Mouse (Mus musculus): ENCODE measurements around the gene Trim63. TPM values are rescaled to one million over a fixed set of nuclear protein-coding genes. Genes with fewer than 3 reads are reported as not detected.

The Trim63 gene
- total and polyA plus RNA-seq, 3 experiments: 0.25 to 0.49 TPM; not detected in 1

DNA sequence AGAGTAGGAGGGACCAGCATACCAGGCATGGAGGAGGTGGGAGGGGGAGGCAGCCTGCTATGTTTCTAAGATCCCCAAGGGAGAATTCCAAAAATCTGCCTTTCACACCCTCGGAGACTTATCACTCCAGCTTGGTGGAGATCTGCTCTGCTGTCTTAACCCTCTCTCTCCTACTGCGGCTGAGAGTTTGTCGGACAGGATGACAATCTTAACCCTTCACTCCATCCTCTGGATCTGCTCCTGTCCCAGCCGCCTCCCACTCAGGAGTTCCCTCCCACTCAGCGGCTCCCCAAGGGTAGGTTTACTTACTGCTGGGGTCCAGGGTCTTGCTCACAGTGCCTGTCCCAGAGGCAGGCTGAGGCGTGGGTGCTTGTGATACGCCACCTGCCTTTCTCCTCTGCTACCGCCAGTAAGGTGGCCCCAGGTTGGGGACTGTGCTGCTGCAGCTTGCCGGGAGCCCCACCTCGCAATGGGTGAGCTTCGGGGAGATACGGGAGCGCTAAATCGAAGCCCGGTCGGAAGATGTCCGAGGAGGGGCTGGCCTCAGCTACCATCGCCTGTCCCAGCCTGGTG lies 55.8 kb downstream of the Trim63 start:
- TF ChIP-seq ETS1 (conservative IDR thresholded peaks at IDR 0.05; ENCODE audit: low read depth, low read length) (no peak), ELF1 (IDR thresholded peaks at IDR 0.05; ENCODE audit: low read depth, low read length) (no peak), ZKSCAN1 (IDR thresholded peaks at IDR 0.05; ENCODE audit: borderline replicate concordance, low read depth, low read length) (no peak), NRF1 (IDR thresholded peaks at IDR 0.05; ENCODE audit: low read depth, low read length) (no peak), NELFE (IDR thresholded peaks at IDR 0.05; ENCODE audit: low read depth, low read length) (no peak), POLR2AphosphoS2 (IDR thresholded peaks at IDR 0.05; ENCODE audit: low read depth, low read length) (no peak), KAT2A (IDR thresholded peaks at IDR 0.05; ENCODE audit: insufficient replicate concordance, low read length) (no peak), ZC3H11A (IDR thresholded peaks at IDR 0.05; ENCODE audit: low read depth, low read length) (no peak), HCFC1 (IDR thresholded peaks at IDR 0.05; ENCODE audit: low read depth, low read length) (no peak)
- dilution Hi-C loops (cut with MboI; ENCODE audit: extremely low pct_ligation_motif_present, extremely low pct_unique_long_range_greater_than_20kb, low sequenced_read_pairs): no loop called here

DNA sequence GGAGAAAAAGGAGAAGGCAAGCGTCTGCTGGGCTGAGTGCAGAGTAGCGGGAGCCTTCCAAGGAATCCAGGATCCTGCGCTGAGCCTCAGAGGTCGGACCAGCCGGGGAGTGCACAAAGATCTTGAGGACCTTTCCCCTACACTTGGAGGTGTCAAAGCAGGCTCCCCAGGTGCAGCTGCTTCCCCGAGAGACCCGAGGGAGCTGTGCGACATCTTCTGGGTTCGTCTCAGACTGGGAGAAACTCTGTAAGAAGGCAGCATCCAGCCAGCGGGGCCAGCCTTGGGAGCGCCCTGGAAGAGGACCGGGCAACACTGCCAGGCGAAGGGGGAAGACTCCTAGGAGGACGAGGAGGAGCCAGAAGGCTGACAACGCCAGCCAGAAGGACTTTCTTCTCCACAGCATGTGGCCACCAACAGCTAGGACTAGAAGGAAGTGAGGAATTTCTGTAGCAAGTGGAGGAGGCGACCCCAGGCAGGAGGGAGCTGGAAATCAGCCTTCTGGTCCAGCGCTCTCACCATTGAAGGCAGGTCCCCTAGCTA lies 56.5 kb downstream of the Trim63 start:
- Histone ChIP-seq H3K9me3 (replicated peaks; ENCODE audit: low read length) (no peaks in the 10 kb centered on the region), H3K27me3 (replicated peaks) (peaks cover 14% of the 10 kb centered on the region), H3K36me3 (replicated peaks in 1 of 2; ENCODE audit: control insufficient read depth in 1 of 2, insufficient read depth in 1 of 2, low read length in 1 of 2) (peaks cover 0 to 2% of the 10 kb centered on the region in 2 experiments), H3K9ac (ENCODE audit: insufficient read depth, low read depth) (peak overlapping the region; percentile 47), H3K4me1 (ENCODE audit: control insufficient read depth in 1 of 2, insufficient read depth in 2 of 2) (peaks cover 5 to 18% of the 10 kb centered on the region in 2 experiments; a peak in 2 of 4 replicates), H3K4me3 (replicated peaks in 1 of 3; ENCODE audit: low read depth in 2 of 3, low read length in 2 of 3, poor library complexity in 1 of 3) (peak overlapping the region; percentile 64 to 75 (median 69)), H3K79me2 (replicated peaks; ENCODE audit: control insufficient read depth, extremely low read depth, insufficient read depth, poor library complexity, severe bottlenecking) (no peaks in the 10 kb centered on the region), H3K4me2 (ENCODE audit: insufficient read depth, low read depth, poor library complexity, severe bottlenecking) (peak overlapping the region; percentile 73), H3K27ac (ENCODE audit: insufficient read depth, low read depth) (no peak overlapping the region)
- dilution Hi-C loops (cut with MboI; ENCODE audit: extremely low pct_ligation_motif_present, extremely low pct_unique_long_range_greater_than_20kb, low sequenced_read_pairs) (no loop called here), in situ Hi-C loops (cut with MboI; ENCODE audit: low pct_ligation_motif_present, low pct_unique_long_range_greater_than_20kb, low sequenced_read_pairs) (no loop called here)
- no peak for TF ChIP-seq IRF4 (IDR thresholded peaks at IDR 0.05; ENCODE audit: low read depth, low read length)
- no peak for DNase-seq (ENCODE audit: extremely low read depth)

More for the DNA sequence above, 55.8 kb downstream of the Trim63 start:
- in situ Hi-C loops (cut with MboI; ENCODE audit: low pct_ligation_motif_present, low pct_unique_long_range_greater_than_20kb, low sequenced_read_pairs): no loop called here
- Histone ChIP-seq H3K4me1 (ENCODE audit: control insufficient read depth in 1 of 2, insufficient read depth in 2 of 2) (peaks cover 5 to 18% of the 10 kb centered on the region in 2 experiments; a peak in 2 of 4 replicates), H3K9ac (ENCODE audit: insufficient read depth, low read depth) (no peak overlapping the region), H3K27me3 (replicated peaks) (peaks cover 14% of the 10 kb centered on the region), H3K36me3 (replicated peaks in 1 of 2; ENCODE audit: control insufficient read depth in 1 of 2, insufficient read depth in 1 of 2, low read length in 1 of 2) (peaks cover 0 to 2% of the 10 kb centered on the region in 2 experiments), H3K4me3 (replicated peaks in 1 of 3; ENCODE audit: low read depth in 2 of 3, low read length in 2 of 3, poor library complexity in 1 of 3) (peak overlapping the region in 1 of 3 experiments; percentile 18), H3K4me2 (ENCODE audit: insufficient read depth, low read depth, poor library complexity, severe bottlenecking) (peak overlapping the region; percentile 73; the same call in 1 of the 2 replicates), H3K27ac (ENCODE audit: insufficient read depth, low read depth) (no peak overlapping the region), H3K9me3 (replicated peaks; ENCODE audit: low read length) (no peaks in the 10 kb centered on the region), H3K79me2 (replicated peaks; ENCODE audit: control insufficient read depth, extremely low read depth, insufficient read depth, poor library complexity, severe bottlenecking) (no peaks in the 10 kb centered on the region)
- no peak for DNase-seq (ENCODE audit: extremely low read depth)

DNA sequence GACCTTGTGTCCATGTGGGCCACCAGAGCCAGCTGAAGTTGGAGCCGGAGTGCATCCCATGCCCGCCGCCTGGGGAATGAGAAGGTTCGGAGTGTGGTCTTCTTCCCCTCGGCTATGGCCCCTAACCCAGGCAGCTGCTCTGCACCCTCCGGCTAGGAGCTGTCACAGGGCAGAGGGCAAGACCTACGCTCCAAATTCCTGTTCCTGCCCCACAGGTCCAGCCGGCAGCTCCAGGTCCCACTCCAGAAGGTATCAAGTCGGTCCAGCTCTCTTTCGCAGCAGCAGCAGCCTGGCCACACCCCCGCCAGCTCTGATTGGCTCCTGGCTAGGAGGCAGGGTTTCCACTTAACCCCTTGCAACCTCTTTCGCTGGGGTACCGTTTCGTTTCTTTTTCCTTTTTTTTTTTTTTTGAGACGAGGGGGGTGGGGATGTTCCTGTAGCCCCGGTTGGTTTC lies 57.4 kb downstream of the Trim63 start:
- Histone ChIP-seq H3K27ac (ENCODE audit: insufficient read depth, low read depth) (no peak overlapping the region), H3K36me3 (replicated peaks in 1 of 2; ENCODE audit: control insufficient read depth in 1 of 2, insufficient read depth in 1 of 2, low read length in 1 of 2) (peaks cover 0 to 2% of the 10 kb centered on the region in 2 experiments), H3K27me3 (replicated peaks) (peaks cover 14% of the 10 kb centered on the region), H3K4me3 (replicated peaks in 1 of 3; ENCODE audit: low read depth in 2 of 3, low read length in 2 of 3, poor library complexity in 1 of 3) (peak overlapping the region; percentile 64 to 75 (median 69)), H3K9ac (ENCODE audit: insufficient read depth, low read depth) (peak overlapping the region; percentile 47), H3K4me2 (ENCODE audit: insufficient read depth, low read depth, poor library complexity, severe bottlenecking) (peak overlapping the region; percentile 73), H3K9me3 (replicated peaks; ENCODE audit: low read length) (no peaks in the 10 kb centered on the region), H3K4me1 (ENCODE audit: control insufficient read depth in 1 of 2, insufficient read depth in 2 of 2) (peaks cover 5 to 18% of the 10 kb centered on the region in 2 experiments; a peak in 2 of 4 replicates), H3K79me2 (replicated peaks; ENCODE audit: control insufficient read depth, extremely low read depth, insufficient read depth, poor library complexity, severe bottlenecking) (no peaks in the 10 kb centered on the region)
- TF ChIP-seq ZNF384 (IDR thresholded peaks at IDR 0.05; ENCODE audit: low read depth, low read length) (peak; percentile 89), ZMIZ1 (IDR thresholded peaks at IDR 0.05; ENCODE audit: low read depth, low read length) (peak; percentile 31; the same call in 1 of the 2 replicates), POLR2A (IDR thresholded peaks at IDR 0.05; ENCODE audit: low read depth, low read length) (peak; percentile 44; the same call in 1 of the 2 replicates), NELFE (IDR thresholded peaks at IDR 0.05; ENCODE audit: low read depth, low read length) (peak; percentile 44; the same call in 1 of the 2 replicates), TCF12 (IDR thresholded peaks at IDR 0.05; ENCODE audit: low read depth, low read length) (peak; percentile 39; the same call in 1 of the 2 replicates), MAFK (IDR thresholded peaks at IDR 0.05; ENCODE audit: insufficient replicate concordance, low read length) (no peak)
- in situ Hi-C loops (cut with MboI; ENCODE audit: low pct_ligation_motif_present, low pct_unique_long_range_greater_than_20kb, low sequenced_read_pairs) (no loop called here), dilution Hi-C loops (cut with MboI; ENCODE audit: extremely low pct_ligation_motif_present, extremely low pct_unique_long_range_greater_than_20kb, low sequenced_read_pairs) (no loop called here)
- DNase-seq (ENCODE audit: extremely low read depth): peak; percentile 60
